Mouse (Mus musculus) hindbrain, embryonic 16.5 days (tissue): ENCODE results near the gene Cul5. TPM values are rescaled to one million over a fixed set of nuclear protein-coding genes. Genes with fewer than 3 reads are reported as not detected.
A peak's percentile ranks its signal among the peaks of the same experiment; 100 is the strongest.

Experiments
- ATAC-seq: fragments of 200-750 bp; cut with Nextera tagmentation; 2 replicates; pipeline ENCODE4 v1.8.0; 2017; ENCODE audit warnings: moderate TSS enrichment, moderate library complexity
- H3K27ac ChIP-seq: fragments of 300-500 bp; sonication (generic); 2 replicates; pipeline ENCODE4 v1.5.1; 2014; ENCODE audit warnings: low read depth, mild to moderate bottlenecking, control low read depth, low read length, moderate library complexity
- H3K27me3 ChIP-seq: fragments of 300-500 bp; sonication (generic); replicated peaks from 2 replicates; pipeline ENCODE4 v1.6.1; 2014; ENCODE audit warnings: low read length; ENCODE audit not compliant: control insufficient read depth, insufficient read depth
- H3K36me3 ChIP-seq: fragments of 300-500 bp; sonication (generic); 2 replicates; pipeline ENCODE4 v1.6.1; 2014; ENCODE audit warnings: mild to moderate bottlenecking, low read length, moderate library complexity, mixed read lengths; ENCODE audit not compliant: control insufficient read depth, insufficient read depth
- H3K4me1 ChIP-seq: fragments of 300-500 bp; sonication (generic); 2 replicates; pipeline ENCODE4 v1.6.1; 2014; ENCODE audit warnings: low read depth, low read length; ENCODE audit not compliant: control insufficient read depth, insufficient read depth
- H3K4me2 ChIP-seq: fragments of 300-500 bp; sonication (generic); 2 replicates; pipeline ENCODE4 v1.6.1; 2014; ENCODE audit warnings: mild to moderate bottlenecking, low read length, control low read depth, moderate library complexity
- H3K4me3 ChIP-seq: fragments of 300-500 bp; sonication (generic); 2 replicates; pipeline ENCODE4 v1.5.1; 2014; ENCODE audit warnings: mild to moderate bottlenecking, low read length, control low read depth, moderate library complexity
- H3K9ac ChIP-seq: fragments of 300-500 bp; sonication (generic); 2 replicates; pipeline ENCODE4 v1.6.1; 2014; ENCODE audit warnings: low read depth, mild to moderate bottlenecking, control low read depth, low read length, moderate library complexity
- H3K9me3 ChIP-seq: fragments of 300-500 bp; sonication (generic); 2 replicates; pipeline ENCODE4 v1.6.1; 2014; ENCODE audit warnings: mild to moderate bottlenecking, low read length, moderate library complexity; ENCODE audit not compliant: control insufficient read depth
- WGBS: fragments of 180-500 bp; shearing (Covaris S2); extraction: QIAGEN DNeasy Blood & Tissue Kit; methylation state at CpG from one replicate; pipeline ENCODE4 v1.1.7; 2014; 5-methylcytosine and 5-hydroxymethylcytosine counted together
- polyA plus RNA-seq: library from polyadenylated mRNA; unstranded; fragments of >200 nt; fragmentation: Nextera tagmentation; extraction: Ambion mirVana; gene quantifications from 2 replicates; pipeline ENCODE4 v1.2.1, GENCODE M21; 2015

Gene Cul5
- 30.6 and 35.9 TPM in 2 replicates for polyA plus RNA-seq

GRCm38 (mm10) chr9:53669680-53670219 lies at the start of gene Cul5:
TSS of gene Cul5 (minus strand) at chr9:53670014.
- Histone ChIP-seq H3K27me3 (no peaks in the 10 kb centered on the region), H3K4me2 (no peak within 1 kb of the TSS), H3K27ac (no peak within 1 kb of the TSS), H3K4me1 (peaks cover 18% of the 10 kb centered on the region), H3K9ac (no peak within 1 kb of the TSS), H3K9me3 (no peaks in the 10 kb centered on the region), H3K36me3 (no peaks in the 10 kb centered on the region), H3K4me3 (no peak within 1 kb of the TSS)
- no peak for ATAC-seq
- 55% methylated on average over 5 of the region's 5 CpGs for WGBS

- WGBS = under 1% methylated on average over 46 of the region's 49 CpGs
- no peaks in the 10 kb centered on the region for H3K36me3 ChIP-seq
- H3K4me1 ChIP-seq = peaks cover 4% of the 10 kb centered on the region
- peak within 1 kb of the TSS; percentile 77 for H3K9ac ChIP-seq
- ATAC-seq = peak; percentile 98
- no peaks in the 10 kb centered on the region for H3K27me3 ChIP-seq
- H3K27ac ChIP-seq = peak within 1 kb of the TSS; percentile 67; the same call in 1 of the 2 replicates
- H3K9me3 ChIP-seq = no peaks in the 10 kb centered on the region
- peak within 1 kb of the TSS; percentile 57 for H3K4me2 ChIP-seq
- H3K4me3 ChIP-seq = peak within 1 kb of the TSS; percentile 79
Observed at GRCm38 (mm10) chr9:53705992-53706696, 36.3 kb upstream of the Cul5 start, which contains the start of gene Rab39. TSS of gene Rab39 (minus strand) at chr9:53706232.

GRCm38 (mm10) chr9:53705491-53705991 lies 35.7 kb upstream of the Cul5 start:
- H3K9me3 ChIP-seq = no peaks in the 10 kb centered on the region
- peak overlapping the region; percentile 79 for H3K4me3 ChIP-seq
- peaks cover 4% of the 10 kb centered on the region for H3K4me1 ChIP-seq
- WGBS = 0% methylated on average over 22 of the region's 28 CpGs
- H3K27ac ChIP-seq = peak overlapping the region; percentile 67; the same call in 1 of the 2 replicates
- H3K36me3 ChIP-seq = no peaks in the 10 kb centered on the region
- H3K27me3 ChIP-seq = no peaks in the 10 kb centered on the region
- ATAC-seq = peak; percentile 24
- H3K4me2 ChIP-seq = peak overlapping the region; percentile 57
- peak overlapping the region; percentile 77 for H3K9ac ChIP-seq

- H3K9me3 ChIP-seq = no peaks in the 10 kb centered on the region
- no peak overlapping the region for H3K27ac ChIP-seq
- H3K36me3 ChIP-seq = no peaks in the 10 kb centered on the region
- H3K27me3 ChIP-seq = no peaks in the 10 kb centered on the region
- peaks cover 4% of the 10 kb centered on the region for H3K4me1 ChIP-seq
- no peak overlapping the region for H3K4me3 ChIP-seq
- WGBS = 97% methylated on average over 1 of the region's 1 CpGs
- H3K4me2 ChIP-seq = no peak overlapping the region
- no peak overlapping the region for H3K9ac ChIP-seq
- ATAC-seq = no peak
Observed at GRCm38 (mm10) chr9:53702991-53703390, 33.2 kb upstream of the Cul5 start.

GRCm38 (mm10) chr9:53700496-53700895 lies 30.7 kb upstream of the Cul5 start:
- Histone ChIP-seq H3K4me2 (no peak overlapping the region), H3K4me1 (peaks cover 4% of the 10 kb centered on the region), H3K9me3 (no peaks in the 10 kb centered on the region), H3K27me3 (no peaks in the 10 kb centered on the region), H3K9ac (no peak overlapping the region), H3K4me3 (no peak overlapping the region), H3K27ac (no peak overlapping the region), H3K36me3 (no peaks in the 10 kb centered on the region)
- ATAC-seq = no peak
- WGBS = 75% methylated on average over 4 of the region's 4 CpGs

- no peaks in the 10 kb centered on the region for H3K9me3 ChIP-seq
- H3K27ac ChIP-seq = no peak overlapping the region
- H3K4me1 ChIP-seq = no peaks in the 10 kb centered on the region
- WGBS = 90% methylated on average over 5 of the region's 5 CpGs
- no peaks in the 10 kb centered on the region for H3K27me3 ChIP-seq
- ATAC-seq = no peak
- H3K4me2 ChIP-seq = no peak overlapping the region
- no peak overlapping the region for H3K9ac ChIP-seq
- H3K36me3 ChIP-seq = no peaks in the 10 kb centered on the region
- H3K4me3 ChIP-seq = no peak overlapping the region
Observed at GRCm38 (mm10) chr9:53695846-53696245, 26.0 kb upstream of the Cul5 start.

- 86% methylated on average over 1 of the region's 1 CpGs for WGBS
- no peaks in the 10 kb centered on the region for H3K4me1 ChIP-seq
- no peak overlapping the region for H3K27ac ChIP-seq
- H3K4me3 ChIP-seq = no peak overlapping the region
- H3K9me3 ChIP-seq = no peaks in the 10 kb centered on the region
- H3K27me3 ChIP-seq = no peaks in the 10 kb centered on the region
- H3K9ac ChIP-seq = no peak overlapping the region
- no peaks in the 10 kb centered on the region for H3K36me3 ChIP-seq
- H3K4me2 ChIP-seq = no peak overlapping the region
- ATAC-seq = no peak
Observed at GRCm38 (mm10) chr9:53693718-53694117, 23.9 kb upstream of the Cul5 start.

- Histone ChIP-seq H3K4me2 (no peak overlapping the region), H3K36me3 (no peaks in the 10 kb centered on the region), H3K4me3 (no peak overlapping the region), H3K9me3 (no peaks in the 10 kb centered on the region), H3K9ac (no peak overlapping the region), H3K27me3 (no peaks in the 10 kb centered on the region), H3K4me1 (no peaks in the 10 kb centered on the region), H3K27ac (no peak overlapping the region)
- WGBS = 53% methylated on average over 7 of the region's 7 CpGs
- ATAC-seq = no peak
Observed at GRCm38 (mm10) chr9:53691745-53692670, 22.2 kb upstream of the Cul5 start.

- Histone ChIP-seq H3K27ac (no peak overlapping the region), H3K4me2 (no peak overlapping the region), H3K4me1 (no peaks in the 10 kb centered on the region), H3K9me3 (no peaks in the 10 kb centered on the region), H3K36me3 (no peaks in the 10 kb centered on the region), H3K9ac (no peak overlapping the region), H3K4me3 (no peak overlapping the region), H3K27me3 (no peaks in the 10 kb centered on the region)
- ATAC-seq = no peak
- WGBS = 74% methylated on average over 1 of the region's 1 CpGs
Observed at GRCm38 (mm10) chr9:53680851-53681250, 11.0 kb upstream of the Cul5 start.
